Mouse (Mus musculus) myocyte (in vitro differentiated cells): ENCODE measurements around the gene Pick1. TPM values are rescaled to one million over a fixed set of nuclear protein-coding genes. Genes with fewer than 3 reads are reported as not detected.

ENCODE experiments used
- H3K27me3 ChIP-seq: one replicate; pipeline ENCODE4 v1.6.1; 2011; ENCODE audit not compliant: control insufficient read depth, insufficient read depth, insufficient read length
- H3K36me3 ChIP-seq: one replicate; pipeline ENCODE4 v1.6.1; 2011; ENCODE audit not compliant: control insufficient read depth, insufficient read depth
- H3K4me2 ChIP-seq: one replicate; pipeline ENCODE4 v1.6.1; 2011; ENCODE audit warnings: low read depth, control low read depth
- H3K4me3 ChIP-seq: one replicate; pipeline ENCODE4 v1.5.1; 2011; ENCODE audit warnings: mild to moderate bottlenecking, control low read depth, moderate library complexity
- H3K79me2 ChIP-seq: one replicate; pipeline ENCODE4 v1.6.1; 2011; ENCODE audit not compliant: control insufficient read depth, insufficient read depth
- H3ac ChIP-seq: one replicate; pipeline ENCODE4 v1.6.1; 2011; ENCODE audit not compliant: control insufficient read depth, insufficient read length
- CEBPB ChIP-seq: IDR thresholded peaks from 2 replicates; pipeline ENCODE4 v1.6.1; 2011; ENCODE audit warnings: mild to moderate bottlenecking, moderate library complexity; ENCODE audit not compliant: poor library complexity, insufficient read depth, severe bottlenecking
- E2F4 ChIP-seq: IDR thresholded peaks from one replicate; pipeline ENCODE4 v1.6.1; 2011; ENCODE audit warnings: mild to moderate bottlenecking, control low read depth, moderate library complexity; ENCODE audit not compliant: insufficient read depth
- MAX ChIP-seq: IDR thresholded peaks from one replicate; pipeline ENCODE4 v1.6.1; 2011; ENCODE audit warnings: low read depth, mild to moderate bottlenecking, control low read depth
- MYOD1 ChIP-seq, 3 experiments: IDR thresholded peaks; one replicate each; pipeline ENCODE4 v1.6.1; 2011; ENCODE audit warnings: control low read depth in 2 of 3, low read depth in 2 of 3, mild to moderate bottlenecking in 2 of 3, moderate library complexity in 1 of 3; ENCODE audit not compliant: insufficient read length in 2 of 3, control insufficient read depth in 1 of 3
- MYOG ChIP-seq, 3 experiments: IDR thresholded peaks; one replicate each; pipeline ENCODE4 v1.6.1; 2011; ENCODE audit warnings: control low read depth in 2 of 3, low read depth in 2 of 3, mild to moderate bottlenecking in 2 of 3; ENCODE audit not compliant: insufficient read length in 2 of 3, control insufficient read depth in 1 of 3, insufficient read depth in 1 of 3
- POLR2A ChIP-seq: IDR thresholded peaks from one replicate; pipeline ENCODE4 v1.6.1; 2011; ENCODE audit warnings: low read depth, mild to moderate bottlenecking, control low read depth, moderate library complexity; ENCODE audit not compliant: insufficient read length
- POLR2AphosphoS2 ChIP-seq: IDR thresholded peaks from one replicate; pipeline ENCODE4 v1.6.1; 2011; ENCODE audit warnings: low read depth, control low read depth; ENCODE audit not compliant: insufficient read length
- REST ChIP-seq: IDR thresholded peaks from one replicate; pipeline ENCODE4 v1.6.1; 2011; ENCODE audit warnings: mild to moderate bottlenecking, control low read depth, moderate library complexity; ENCODE audit not compliant: insufficient read depth, insufficient read length
- SRF ChIP-seq: IDR thresholded peaks from one replicate; pipeline ENCODE4 v1.6.1; 2011; ENCODE audit warnings: low read depth; ENCODE audit not compliant: control insufficient read depth, insufficient read length
- TCF12 ChIP-seq: IDR thresholded peaks from one replicate; pipeline ENCODE4 v1.6.1; 2011; ENCODE audit warnings: mild to moderate bottlenecking, control low read depth; ENCODE audit not compliant: poor library complexity, insufficient read depth, severe bottlenecking
- TCF3 ChIP-seq: IDR thresholded peaks from one replicate; pipeline ENCODE4 v1.6.1; 2011; ENCODE audit warnings: low read depth, control low read depth; ENCODE audit not compliant: insufficient read length
- USF1 ChIP-seq: IDR thresholded peaks from one replicate; pipeline ENCODE4 v1.6.1; 2011; ENCODE audit warnings: low read depth, mild to moderate bottlenecking, control low read depth, moderate library complexity
- polyA plus RNA-seq: library from polyadenylated mRNA; unstranded; fragments of >200 nt; fragmentation: generic; extraction: Trizol; gene quantifications from one replicate; pipeline ENCODE4 v1.2.1, GENCODE M21; 2012; ENCODE audit warnings: missing spikeins

The Pick1 gene
- polyA plus RNA-seq, 1 experiment, result 26.0 TPM

GRCm38 (mm10) chr15:79271124-79271746, 42.3 kb downstream of the Pick1 start:
- Histone ChIP-seq H3K36me3 (no peaks in the 10 kb centered on the region), H3K79me2 (no peaks in the 10 kb centered on the region), H3K4me3 (no peak overlapping the region), H3ac (no peak overlapping the region), H3K4me2 (peak overlapping the region; percentile 57), H3K27me3 (peaks cover 52% of the 10 kb centered on the region)
- TF ChIP-seq MAX (no peak), TCF12 (no peak), MYOD1 (IDR thresholded peaks at IDR 0.05; ENCODE audit: control insufficient read depth in 1 of 3, insufficient read length in 2 of 3, low read depth in 2 of 3) (no peak), SRF (no peak), POLR2A (no peak), POLR2AphosphoS2 (no peak), USF1 (no peak), TCF3 (no peak), REST (no peak), MYOG (IDR thresholded peaks at IDR 0.05; ENCODE audit: control insufficient read depth in 1 of 3, insufficient read depth in 1 of 3, insufficient read length in 2 of 3, low read depth in 2 of 3) (no peak), E2F4 (no peak), CEBPB (no peak)

GRCm38 (mm10) chr15:79273020-79273419, 44.0 kb downstream of the Pick1 start:
- Histone ChIP-seq H3K27me3 (peaks cover 37% of the 10 kb centered on the region), H3K4me2 (no peak overlapping the region), H3K4me3 (no peak overlapping the region), H3K36me3 (no peaks in the 10 kb centered on the region), H3K79me2 (no peaks in the 10 kb centered on the region), H3ac (no peak overlapping the region)
- TF ChIP-seq E2F4, result no peak
- no peak for TF ChIP-seq CEBPB
- TF ChIP-seq POLR2A, result no peak
- no peak for TF ChIP-seq POLR2AphosphoS2
- TF ChIP-seq MAX, result no peak
- TF ChIP-seq MYOG (IDR thresholded peaks at IDR 0.05; ENCODE audit: control insufficient read depth in 1 of 3, insufficient read depth in 1 of 3, insufficient read length in 2 of 3, low read depth in 2 of 3), result no peak
- TF ChIP-seq USF1, result no peak
- TF ChIP-seq TCF3, result no peak
- no peak for TF ChIP-seq TCF12

- Histone ChIP-seq H3K79me2 (no peaks in the 10 kb centered on the region), H3K36me3 (no peaks in the 10 kb centered on the region), H3ac (no peak overlapping the region), H3K27me3 (peaks cover 10% of the 10 kb centered on the region), H3K4me2 (peak overlapping the region; percentile 0), H3K4me3 (no peak overlapping the region)
- TF ChIP-seq MYOD1 (IDR thresholded peaks at IDR 0.05; ENCODE audit: control insufficient read depth in 1 of 3, insufficient read length in 2 of 3, low read depth in 2 of 3), result peak; percentile 26 to 72 (median 62)
- no peak for TF ChIP-seq TCF12
- TF ChIP-seq MYOG (IDR thresholded peaks at IDR 0.05; ENCODE audit: control insufficient read depth in 1 of 3, insufficient read depth in 1 of 3, insufficient read length in 2 of 3, low read depth in 2 of 3), result peak; percentile 46 to 73 (median 50)
Measured at GRCm38 (mm10) chr15:79277728-79278127, 48.8 kb downstream of the Pick1 start.

GRCm38 (mm10) chr15:79280209-79280608, 51.2 kb downstream of the Pick1 start:
- Histone ChIP-seq H3ac (no peak overlapping the region), H3K27me3 (peaks cover 4% of the 10 kb centered on the region), H3K4me2 (no peak overlapping the region), H3K79me2 (no peaks in the 10 kb centered on the region), H3K36me3 (no peaks in the 10 kb centered on the region), H3K4me3 (no peak overlapping the region)
- no peak for TF ChIP-seq SRF
- peak in 1 of 3 experiments; percentile 10 for TF ChIP-seq MYOG (IDR thresholded peaks at IDR 0.05; ENCODE audit: control insufficient read depth in 1 of 3, insufficient read depth in 1 of 3, insufficient read length in 2 of 3, low read depth in 2 of 3)

GRCm38 (mm10) chr15:79280850-79281249, 51.9 kb downstream of the Pick1 start:
- Histone ChIP-seq H3ac (no peak overlapping the region), H3K36me3 (no peaks in the 10 kb centered on the region), H3K79me2 (no peaks in the 10 kb centered on the region), H3K27me3 (peaks cover 4% of the 10 kb centered on the region), H3K4me3 (no peak overlapping the region), H3K4me2 (no peak overlapping the region)
- TF ChIP-seq E2F4 (no peak), USF1 (no peak), POLR2AphosphoS2 (no peak), REST (no peak), SRF (no peak), TCF12 (no peak), MYOG (IDR thresholded peaks at IDR 0.05; ENCODE audit: control insufficient read depth in 1 of 3, insufficient read depth in 1 of 3, insufficient read length in 2 of 3, low read depth in 2 of 3) (no peak), MYOD1 (IDR thresholded peaks at IDR 0.05; ENCODE audit: control insufficient read depth in 1 of 3, insufficient read length in 2 of 3, low read depth in 2 of 3) (no peak)
